Mouse (Mus musculus): ENCODE data around the gene Sbf1. TPM values are rescaled to one million over a fixed set of nuclear protein-coding genes. Genes with fewer than 3 reads are reported as not detected.

Gene Sbf1
- 27.6 and 31.9 TPM in 2 replicates for polyA plus RNA-seq (2015; fragmentation: Nextera tagmentation; extraction: Ambion mirVana)

DNA sequence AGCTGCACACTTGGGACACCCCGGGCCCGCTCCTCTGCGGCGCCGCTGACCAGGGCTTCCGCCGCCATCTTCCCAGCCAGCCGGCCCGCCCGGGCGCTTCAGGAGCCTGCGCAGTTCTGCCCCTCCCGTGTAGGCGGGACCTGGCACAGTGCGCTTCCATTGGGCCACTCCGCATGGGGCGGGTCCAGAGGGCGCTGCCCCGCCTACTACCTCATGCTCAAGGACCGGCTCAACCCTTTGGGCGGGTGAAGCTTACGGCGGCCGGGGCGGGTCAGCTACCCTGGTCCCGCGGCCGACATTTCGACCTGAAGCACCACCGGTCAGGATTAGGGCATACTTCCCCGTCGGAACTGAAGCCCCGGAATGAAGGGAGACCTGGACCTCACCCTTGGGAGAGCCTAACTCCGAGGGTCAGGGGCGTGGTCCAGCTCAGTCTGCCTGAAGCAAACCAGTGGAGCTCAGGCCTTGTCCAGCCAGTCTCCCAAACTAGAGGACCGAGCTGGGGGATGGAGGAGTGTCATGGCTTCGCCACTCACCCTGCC lies at the start of gene Sbf1:
Sbf1 (minus strand) TSS at position 122 of the 542 bp plus-strand sequence.
- Histone ChIP-seq H3K27ac (replicated peaks) (peak within 1 kb of the TSS; percentile 67), H3K36me3 (ENCODE audit: control insufficient read depth, insufficient read depth, low read length) (no peaks in the 10 kb centered on the region), H3K9ac (ENCODE audit: low read length) (peak within 1 kb of the TSS; percentile 93), H3K4me2 (replicated peaks; ENCODE audit: low read depth) (peak within 1 kb of the TSS; percentile 89), H3K4me1 (replicated peaks; ENCODE audit: control insufficient read depth, insufficient read depth) (peaks cover 2% of the 10 kb centered on the region; the same call in 1 of the 2 replicates), H3K4me3 (ENCODE audit: low read depth, low read length) (peak within 1 kb of the TSS; percentile 98), H3K9me3 (ENCODE audit: control insufficient read depth, low read length) (no peaks in the 10 kb centered on the region), H3K27me3 (ENCODE audit: control insufficient read depth, insufficient read depth, low read length) (no peaks in the 10 kb centered on the region)
- ATAC-seq (ENCODE audit: low FRiP score, low TSS enrichment) (peak; percentile 99), DNase-seq (ENCODE audit: low spot score) (peak; percentile 99)
- TF ChIP-seq EP300 (optimal IDR thresholded peaks at IDR 0.05) (no peak), CTCF (IDR thresholded peaks at IDR 0.05; ENCODE audit: low read depth) (0 out of 2 replicates have a peak, but pooled peaks have one; percentile 0)
- WGBS: 1% methylated on average over 37 of the region's 37 CpGs

DNA sequence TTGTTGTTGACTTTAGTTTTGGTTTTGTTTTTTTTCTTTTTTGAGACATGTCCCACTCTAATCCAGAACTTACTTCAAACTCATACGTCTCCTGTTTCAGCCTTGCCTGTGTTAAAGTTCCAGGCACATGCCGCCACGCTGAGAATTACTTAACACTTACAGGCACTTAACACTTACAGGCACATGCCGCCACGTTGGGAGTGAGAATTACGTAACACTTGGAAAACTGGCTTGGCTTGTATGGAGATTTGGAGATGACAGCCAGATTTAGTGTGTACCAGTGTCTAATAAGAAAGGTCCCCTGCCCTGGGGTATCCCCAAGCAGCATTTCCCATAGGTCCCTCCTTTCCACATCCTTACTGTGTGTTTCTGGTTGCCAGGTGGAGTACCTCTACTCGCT lies 47.9 kb upstream of the Sbf1 start:
- no peak for ATAC-seq (ENCODE audit: low FRiP score, low TSS enrichment)
- Histone ChIP-seq H3K4me1 (replicated peaks; ENCODE audit: control insufficient read depth, insufficient read depth) (no peaks in the 10 kb centered on the region), H3K4me2 (replicated peaks; ENCODE audit: low read depth) (no peak overlapping the region), H3K4me3 (ENCODE audit: low read depth, low read length) (no peak overlapping the region), H3K36me3 (ENCODE audit: control insufficient read depth, insufficient read depth, low read length) (peaks cover 40% of the 10 kb centered on the region), H3K27me3 (ENCODE audit: control insufficient read depth, insufficient read depth, low read length) (no peaks in the 10 kb centered on the region), H3K9ac (ENCODE audit: low read length) (no peak overlapping the region), H3K9me3 (ENCODE audit: control insufficient read depth, low read length) (no peaks in the 10 kb centered on the region), H3K27ac (replicated peaks) (no peak overlapping the region)
- 75% methylated on average over 7 of the region's 7 CpGs for WGBS
- TF ChIP-seq CTCF (IDR thresholded peaks at IDR 0.05; ENCODE audit: low read depth) (no peak), EP300 (optimal IDR thresholded peaks at IDR 0.05) (no peak)
- no peak for DNase-seq (ENCODE audit: low spot score)

DNA sequence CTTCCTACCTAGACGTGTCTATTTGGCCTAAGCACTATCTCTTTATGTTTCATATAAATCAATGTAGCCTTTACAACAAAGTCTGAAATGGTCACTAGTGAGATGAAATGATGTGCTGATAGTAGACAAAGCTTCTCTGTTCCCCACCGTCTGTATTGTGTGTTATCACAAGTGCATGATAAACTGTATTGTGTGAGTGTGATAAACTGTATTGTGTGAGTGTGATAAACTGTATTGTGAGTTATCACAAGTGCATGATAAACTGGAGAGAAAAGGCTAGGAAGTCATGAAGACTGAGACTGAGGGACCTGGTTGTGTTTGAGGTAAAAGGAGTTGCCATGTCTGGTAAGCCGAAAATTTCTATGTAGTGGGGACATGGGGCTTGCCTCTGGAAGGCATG lies 43.7 kb upstream of the Sbf1 start:
- WGBS: 72% methylated on average over 3 of the region's 3 CpGs
- no peak overlapping the region for H3K27ac ChIP-seq (replicated peaks)
- H3K9me3 ChIP-seq (ENCODE audit: control insufficient read depth, low read length): no peaks in the 10 kb centered on the region
- peaks cover 2% of the 10 kb centered on the region; the same call in 1 of the 2 replicates for H3K4me1 ChIP-seq (replicated peaks; ENCODE audit: control insufficient read depth, insufficient read depth)
- H3K4me3 ChIP-seq (ENCODE audit: low read depth, low read length): no peak overlapping the region
- TF ChIP-seq EP300 (optimal IDR thresholded peaks at IDR 0.05): no peak
- no peak for TF ChIP-seq CTCF (IDR thresholded peaks at IDR 0.05; ENCODE audit: low read depth)
- H3K27me3 ChIP-seq (ENCODE audit: control insufficient read depth, insufficient read depth, low read length): no peaks in the 10 kb centered on the region
- DNase-seq (ENCODE audit: low spot score) (no peak), ATAC-seq (ENCODE audit: low FRiP score, low TSS enrichment) (no peak)
- H3K9ac ChIP-seq (ENCODE audit: low read length): no peak overlapping the region
- H3K4me2 ChIP-seq (replicated peaks; ENCODE audit: low read depth): no peak overlapping the region
- H3K36me3 ChIP-seq (ENCODE audit: control insufficient read depth, insufficient read depth, low read length): peaks cover 16% of the 10 kb centered on the region

DNA sequence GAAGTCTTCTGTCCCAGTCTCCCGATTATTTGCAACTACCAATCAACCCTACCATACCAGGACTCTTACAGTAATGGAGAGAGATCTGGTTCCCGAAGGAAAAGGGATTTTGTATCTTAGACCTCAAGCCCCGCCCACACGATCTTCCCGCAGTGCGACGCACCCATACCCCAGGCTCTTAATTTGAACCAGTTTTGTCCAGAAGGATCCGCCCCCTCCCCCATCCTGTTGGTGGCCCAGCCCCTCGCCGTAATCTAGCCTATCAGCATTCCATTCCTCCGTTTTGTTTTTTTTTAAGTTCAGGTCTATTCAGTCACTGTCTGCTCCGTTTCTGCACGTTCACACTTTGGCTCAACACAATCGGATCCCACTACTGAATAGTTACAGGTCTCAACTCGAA lies 41.3 kb upstream of the Sbf1 start:
- Histone ChIP-seq H3K36me3 (ENCODE audit: control insufficient read depth, insufficient read depth, low read length) (peaks cover 28% of the 10 kb centered on the region), H3K9me3 (ENCODE audit: control insufficient read depth, low read length) (no peaks in the 10 kb centered on the region), H3K9ac (ENCODE audit: low read length) (peak overlapping the region; percentile 88), H3K4me3 (ENCODE audit: low read depth, low read length) (peak overlapping the region; percentile 76), H3K4me2 (replicated peaks; ENCODE audit: low read depth) (peak overlapping the region; percentile 58), H3K27me3 (ENCODE audit: control insufficient read depth, insufficient read depth, low read length) (no peaks in the 10 kb centered on the region), H3K4me1 (replicated peaks; ENCODE audit: control insufficient read depth, insufficient read depth) (peaks cover 2% of the 10 kb centered on the region; the same call in 1 of the 2 replicates), H3K27ac (replicated peaks) (peak overlapping the region; percentile 93)
- under 1% methylated on average over 15 of the region's 15 CpGs for WGBS
- DNase-seq (ENCODE audit: low spot score) (peak; percentile 80), ATAC-seq (ENCODE audit: low FRiP score, low TSS enrichment) (peak; percentile 63; the same call in 1 of the 2 replicates)
- no peak for TF ChIP-seq CTCF (IDR thresholded peaks at IDR 0.05; ENCODE audit: low read depth)
- TF ChIP-seq EP300 (optimal IDR thresholded peaks at IDR 0.05): no peak

DNA sequence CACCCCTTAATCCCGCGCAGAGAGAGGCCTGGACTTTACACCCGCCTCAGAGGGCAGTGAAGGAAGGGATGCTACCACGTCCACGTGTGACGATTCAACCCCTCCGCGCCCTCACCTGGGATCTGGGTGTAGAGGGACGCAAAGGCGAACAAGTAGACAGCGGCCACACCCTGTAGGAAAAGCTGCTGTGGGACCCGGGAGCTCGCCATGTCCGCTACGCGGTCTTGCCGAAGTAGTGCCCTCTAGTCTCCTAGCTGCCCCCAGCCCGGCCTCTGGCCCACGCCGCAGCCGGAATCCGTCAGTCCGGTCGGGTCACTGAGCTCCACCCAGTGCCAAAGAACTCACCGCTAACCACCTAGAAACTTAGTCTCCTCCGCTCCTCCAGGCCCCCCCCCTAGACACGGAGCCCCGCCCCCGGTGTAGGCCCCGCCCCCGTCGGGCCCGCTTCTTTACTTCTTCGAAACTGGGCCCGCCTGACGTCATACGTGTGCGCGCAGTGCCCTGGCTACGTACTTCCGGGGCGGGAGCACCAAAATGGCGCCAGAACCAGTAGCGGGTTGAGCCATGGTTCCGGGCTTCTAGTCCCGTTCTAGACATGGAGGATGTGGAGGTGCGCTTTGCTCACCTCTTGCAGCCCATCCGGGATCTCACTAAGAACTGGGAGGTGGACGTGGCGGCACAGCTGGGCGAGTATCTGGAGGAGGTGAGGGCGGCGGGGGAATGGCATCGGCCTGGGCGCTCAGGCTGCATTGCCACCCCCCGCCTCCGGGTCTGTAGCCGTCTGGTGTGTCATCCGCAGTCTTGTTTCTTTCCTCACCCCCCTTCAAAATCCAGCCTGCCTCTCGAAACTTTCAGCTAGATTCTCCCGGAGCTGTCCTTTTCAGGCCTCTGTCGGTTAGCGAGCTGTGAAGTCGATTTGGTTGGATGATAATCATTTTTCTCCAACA lies 40.4 kb upstream of the Sbf1 start, which contains the start of the genes Lmf2 and Ncaph2:
Lmf2 (minus strand) TSS at position 419 of the 947 bp plus-strand sequence.
Ncaph2 (plus strand) TSS at position 479 of the 947 bp plus-strand sequence.
- Histone ChIP-seq H3K9me3 (ENCODE audit: control insufficient read depth, low read length) (no peaks in the 10 kb centered on the region), H3K4me2 (replicated peaks; ENCODE audit: low read depth) (peak within 1 kb of the TSS; percentile 58), H3K27ac (replicated peaks) (peak within 1 kb of the TSS; percentile 93), H3K36me3 (ENCODE audit: control insufficient read depth, insufficient read depth, low read length) (peaks cover 22% of the 10 kb centered on the region), H3K9ac (ENCODE audit: low read length) (peak within 1 kb of the TSS; percentile 88), H3K27me3 (ENCODE audit: control insufficient read depth, insufficient read depth, low read length) (no peaks in the 10 kb centered on the region), H3K4me1 (replicated peaks; ENCODE audit: control insufficient read depth, insufficient read depth) (peaks cover 2% of the 10 kb centered on the region; the same call in 1 of the 2 replicates), H3K4me3 (ENCODE audit: low read depth, low read length) (peak within 1 kb of the TSS; percentile 76)
- DNase-seq (ENCODE audit: low spot score): peak; percentile 97
- peak; percentile 93 for ATAC-seq (ENCODE audit: low FRiP score, low TSS enrichment)
- WGBS: under 1% methylated on average over 62 of the region's 64 CpGs
- TF ChIP-seq EP300 (optimal IDR thresholded peaks at IDR 0.05): no peak
- no peak; the same call in 1 of the 2 replicates for TF ChIP-seq CTCF (IDR thresholded peaks at IDR 0.05; ENCODE audit: low read depth)
